Mouse (Mus musculus) megakaryocyte-erythroid progenitor cell, adult 5-6 weeks (primary cell): ENCODE measurements at regions not wholly inside any gene's neighbourhood (a gene's known extent, or its start where the extent isn't known, plus 50 kb on each side); places are given as distances from the start of the nearest gene placed in this dataset.

Experiments used
- ATAC-seq: replicated peaks from 2 replicates; pipeline ENCODE4 v1.8.0; 2016; ENCODE audit warnings: mild to moderate bottlenecking, inconsistent platforms; ENCODE audit not compliant: severe bottlenecking, poor library complexity, low FRiP score, low TSS enrichment

GRCm38 (mm10) chr17:45847701-45848378 is 114.2 kb upstream of the 1600014C23Rik start:
- ATAC-seq = no peak

- no peak for ATAC-seq
Measured at GRCm38 (mm10) chr17:45845832-45846231, 112.2 kb upstream of the 1600014C23Rik start.

- no peak for ATAC-seq
Measured at GRCm38 (mm10) chr17:45836731-45837130, 103.1 kb upstream of the 1600014C23Rik start.

GRCm38 (mm10) chr17:45836253-45836652 is 102.6 kb upstream of the 1600014C23Rik start:
- no peak for ATAC-seq

- ATAC-seq = no peak
Measured at GRCm38 (mm10) chr17:45834518-45835071, 101.0 kb upstream of the 1600014C23Rik start.

GRCm38 (mm10) chr17:45830324-45830723 is 96.7 kb upstream of the 1600014C23Rik start:
- ATAC-seq = no peak

- no peak for ATAC-seq
Measured at GRCm38 (mm10) chr17:45829571-45829970, 95.9 kb upstream of the 1600014C23Rik start.

GRCm38 (mm10) chr17:45828843-45829242 is 95.2 kb upstream of the 1600014C23Rik start:
- no peak for ATAC-seq

- ATAC-seq = peak; percentile 60; the same call in 1 of the 2 replicates
Measured at GRCm38 (mm10) chr17:45828284-45828824, 94.7 kb upstream of the 1600014C23Rik start.

- no peak for ATAC-seq
Measured at GRCm38 (mm10) chr17:45824977-45825376, 91.3 kb upstream of the 1600014C23Rik start.

- no peak for ATAC-seq
Measured at GRCm38 (mm10) chr17:45823501-45823900, 89.9 kb upstream of the 1600014C23Rik start.

GRCm38 (mm10) chr17:45822427-45822826 is 88.8 kb upstream of the 1600014C23Rik start:
- ATAC-seq = no peak

- ATAC-seq = no peak
Measured at GRCm38 (mm10) chr17:45821356-45821755, 87.7 kb upstream of the 1600014C23Rik start.

- no peak for ATAC-seq
Measured at GRCm38 (mm10) chr17:45819143-45819542, 85.5 kb upstream of the 1600014C23Rik start.

- ATAC-seq = no peak
Measured at GRCm38 (mm10) chr17:45816566-45816965, 82.9 kb upstream of the 1600014C23Rik start.

- ATAC-seq = no peak
Measured at GRCm38 (mm10) chr17:45815833-45816232, 82.2 kb upstream of the 1600014C23Rik start.

- ATAC-seq = peak; percentile 22; the same call in 1 of the 2 replicates
Measured at GRCm38 (mm10) chr17:45815341-45815740, 81.7 kb upstream of the 1600014C23Rik start.

- ATAC-seq = no peak
Measured at GRCm38 (mm10) chr17:45814586-45814985, 80.9 kb upstream of the 1600014C23Rik start.

GRCm38 (mm10) chr17:45813956-45814355 is 80.3 kb upstream of the 1600014C23Rik start:
- no peak for ATAC-seq

- no peak for ATAC-seq
Measured at GRCm38 (mm10) chr17:45812289-45812955, 78.8 kb upstream of the 1600014C23Rik start.
